Comparison of ENCODE assay signal across 27 mouse cellular contexts in the genomic region with DNA sequence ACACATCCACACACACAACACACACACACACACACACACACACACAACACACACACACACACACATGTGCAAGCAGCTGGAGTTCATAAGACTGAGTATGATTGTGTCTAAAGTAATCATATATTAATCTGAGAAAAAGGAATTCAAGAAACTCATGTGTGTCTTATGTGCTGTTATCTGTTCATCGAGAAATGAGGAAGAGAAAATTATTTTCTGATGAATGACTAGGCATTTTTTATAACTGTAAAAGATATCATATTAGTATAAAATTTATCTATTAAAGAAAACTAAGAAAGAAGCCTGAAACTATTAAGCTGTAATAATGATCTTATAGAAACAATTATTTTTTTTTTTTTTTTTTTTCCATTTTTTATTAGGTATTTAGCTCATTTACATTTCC.
"Had no signal": no experiment of that assay in that cellular context is flagged by ENCODE, and none has a peak within 500 bp of the region (broad histone marks: within the 10 kb centered on the region; RNA-seq: fewer than 3 reads in every experiment).

No protein-coding gene starts in this region.

- H3K27me3 ChIP-seq: embryonic facial prominence, embryonic 12.5 days; embryonic facial prominence, embryonic 13.5 days; embryonic facial prominence, embryonic 15.5 days; forebrain, embryonic 12.5 days; forebrain, embryonic 13.5 days; forebrain, embryonic 15.5 days had no signal

- H3K4me3 ChIP-seq: embryonic facial prominence, embryonic 10.5 days; embryonic facial prominence, embryonic 12.5 days; embryonic facial prominence, embryonic 13.5 days; embryonic facial prominence, embryonic 15.5 days; erythroblast, embryonic 14.5 days; forebrain, embryonic 10.5 days; forebrain, embryonic 12.5 days; forebrain, embryonic 13.5 days; forebrain, embryonic 15.5 days; heart, adult 2 months; heart, embryonic 10.5 days had no signal

- H3K9ac ChIP-seq: embryonic facial prominence, embryonic 12.5 days; embryonic facial prominence, embryonic 13.5 days; embryonic facial prominence, embryonic 15.5 days; forebrain, embryonic 12.5 days; forebrain, embryonic 13.5 days; forebrain, embryonic 15.5 days; forebrain, postnatal 0 days had no signal

- H3K9me3 ChIP-seq: embryonic facial prominence, embryonic 10.5 days; embryonic facial prominence, embryonic 12.5 days; embryonic facial prominence, embryonic 13.5 days; embryonic facial prominence, embryonic 15.5 days; forebrain, embryonic 10.5 days; forebrain, embryonic 12.5 days; forebrain, embryonic 13.5 days; forebrain, embryonic 15.5 days; heart, embryonic 10.5 days had no signal

- H3K4me2 ChIP-seq: embryonic facial prominence, embryonic 12.5 days; embryonic facial prominence, embryonic 13.5 days; embryonic facial prominence, embryonic 15.5 days; forebrain, embryonic 12.5 days; forebrain, embryonic 13.5 days; forebrain, embryonic 15.5 days had no signal

- H3K36me3 ChIP-seq: embryonic facial prominence, embryonic 10.5 days; embryonic facial prominence, embryonic 12.5 days; embryonic facial prominence, embryonic 13.5 days; embryonic facial prominence, embryonic 15.5 days; forebrain, embryonic 10.5 days; forebrain, embryonic 12.5 days; forebrain, embryonic 15.5 days; heart, embryonic 10.5 days had no signal

- ATAC-seq: forebrain, embryonic 13.5 days; forebrain, embryonic 14.5 days; forebrain, embryonic 15.5 days; forebrain, embryonic 16.5 days; forebrain, postnatal 0 days had no signal

- H3K27ac ChIP-seq: embryonic facial prominence, embryonic 10.5 days; embryonic facial prominence, embryonic 12.5 days; embryonic facial prominence, embryonic 13.5 days; embryonic facial prominence, embryonic 15.5 days; forebrain, embryonic 10.5 days; forebrain, embryonic 12.5 days; forebrain, embryonic 13.5 days; forebrain, embryonic 15.5 days; heart, adult 2 months; heart, embryonic 10.5 days had no signal

- DNase-seq: cerebellum, adult 9-10 months; cerebellum, adult 9-11 months; cerebellum, postnatal 10 days; cerebellum, postnatal 14 days; cerebellum, postnatal 25 days; cerebellum, postnatal 36 days; embryo, embryonic 11 days; forebrain, postnatal 0 days; gastrocnemius, postnatal 10 days; gastrocnemius, postnatal 14 days; gastrocnemius, postnatal 25 days; gastrocnemius, postnatal 36 days; heart, adult 11 months; heart, adult 18-20 months; heart, adult 2 months had no signal

- H3K4me1 ChIP-seq: embryonic facial prominence, embryonic 10.5 days; embryonic facial prominence, embryonic 12.5 days; embryonic facial prominence, embryonic 13.5 days; embryonic facial prominence, embryonic 15.5 days; forebrain, embryonic 10.5 days; forebrain, embryonic 12.5 days; forebrain, embryonic 13.5 days; forebrain, embryonic 15.5 days; heart, embryonic 10.5 days had no signal
